Mouse (Mus musculus): ENCODE data around the gene Krtcap3.
"Not testable (repeated sequence)": the region's sequence is repeated elsewhere in the genome, so short reads cannot be mapped to it uniquely, and the experiment has no call there.

Gene Krtcap3

DNA sequence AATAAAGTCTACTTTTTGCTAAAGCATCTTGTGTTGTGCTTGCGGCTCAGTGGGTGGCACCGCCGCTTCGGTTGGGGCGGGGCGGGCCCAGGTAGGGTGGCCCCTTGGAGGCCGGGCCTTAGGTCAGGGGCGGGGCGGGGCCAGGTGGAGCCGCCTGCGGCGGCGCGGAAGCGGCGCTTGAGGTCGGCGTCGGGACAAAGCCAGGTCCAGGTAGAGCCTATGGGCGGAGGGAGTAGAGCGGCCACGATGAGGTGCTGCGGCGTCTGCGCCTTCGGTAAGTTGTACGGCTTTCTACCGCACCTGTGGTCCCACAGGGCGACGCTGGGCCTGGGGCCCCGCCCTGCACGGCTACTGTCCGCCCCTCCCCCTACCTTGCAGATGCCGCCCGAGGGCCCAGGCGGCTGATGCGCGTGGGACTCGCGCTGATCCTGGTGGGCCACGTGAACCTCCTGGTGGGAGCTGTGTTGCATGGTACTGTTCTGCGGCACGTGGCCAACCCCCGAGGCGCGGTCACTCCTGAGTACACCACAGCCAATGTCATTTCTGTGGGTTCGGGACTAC lies at the start of gene Krtcap3:
Gene Krtcap3, plus strand, starts transcription at position 151 of the 561 bp plus-strand sequence.
- DNase-seq (ENCODE audit: low spot score in 2 of 2): no peak

DNA sequence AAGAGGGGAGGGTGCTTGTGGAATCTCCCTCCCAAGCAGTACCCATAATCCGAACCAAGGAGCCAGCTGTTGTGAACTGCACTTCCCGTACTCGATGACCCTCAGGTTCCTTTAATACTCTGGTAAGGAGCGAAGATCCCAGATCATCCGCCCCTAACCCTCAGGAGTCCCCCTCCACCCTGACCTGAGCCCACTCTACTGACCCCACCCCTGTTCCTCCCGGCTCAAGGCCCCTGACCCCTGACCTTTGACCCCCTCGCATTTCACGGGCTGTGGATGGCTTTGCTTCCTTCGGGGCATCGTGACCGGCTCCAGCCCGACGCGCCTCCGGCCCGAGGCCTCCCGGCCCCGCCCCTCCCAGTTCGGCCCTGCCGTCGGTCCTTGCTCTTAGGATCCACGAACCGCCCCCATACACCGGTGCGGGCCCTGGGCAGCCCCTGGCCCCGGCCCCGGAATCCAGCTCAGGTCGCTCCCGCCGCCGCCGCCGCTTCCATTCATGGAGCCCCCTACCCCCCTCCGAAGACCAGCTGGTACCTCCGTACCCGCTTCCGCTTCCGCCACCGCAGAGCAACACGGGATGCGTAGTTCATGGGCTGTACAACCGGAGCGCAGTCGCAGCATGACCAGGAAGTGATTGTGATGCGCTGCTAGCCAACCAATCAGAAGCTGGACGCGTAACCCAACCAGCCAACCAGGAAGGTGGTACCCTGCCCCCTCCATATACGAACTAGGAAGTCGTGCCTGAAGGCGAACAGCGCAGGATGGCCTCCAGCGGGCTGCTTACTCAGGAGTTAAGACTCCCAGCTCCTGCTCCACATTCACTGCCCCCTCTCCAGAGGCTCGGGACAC lies 49.5 kb upstream of the Krtcap3 start, which contains the start of gene Zfp513:
Gene Zfp513, minus strand, starts transcription at position 562 of the 849 bp plus-strand sequence.
- peak; percentile 97 to 98 for DNase-seq (ENCODE audit: low spot score in 2 of 2)

DNA sequence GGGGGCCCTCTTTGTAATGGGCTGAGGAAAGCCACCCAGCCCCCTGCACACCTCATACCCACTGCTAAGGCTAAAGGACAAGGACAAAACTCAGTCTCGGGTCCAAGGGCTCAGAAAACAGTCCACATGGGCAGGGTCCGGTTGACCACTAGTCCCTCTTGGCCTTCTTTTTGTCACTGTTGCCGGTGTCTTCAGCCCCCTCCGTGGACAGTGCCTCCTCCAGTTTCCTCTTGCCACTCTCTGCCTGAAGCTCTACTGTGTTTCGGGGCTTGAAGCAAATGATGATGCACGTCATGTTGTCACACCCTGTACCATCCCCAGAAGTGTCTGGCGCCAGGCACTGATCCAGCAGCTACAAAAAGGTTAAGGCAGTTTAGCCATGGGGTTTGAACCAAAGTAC lies 48.6 kb upstream of the Krtcap3 start:
- no peak for DNase-seq (ENCODE audit: low spot score in 2 of 2)

DNA sequence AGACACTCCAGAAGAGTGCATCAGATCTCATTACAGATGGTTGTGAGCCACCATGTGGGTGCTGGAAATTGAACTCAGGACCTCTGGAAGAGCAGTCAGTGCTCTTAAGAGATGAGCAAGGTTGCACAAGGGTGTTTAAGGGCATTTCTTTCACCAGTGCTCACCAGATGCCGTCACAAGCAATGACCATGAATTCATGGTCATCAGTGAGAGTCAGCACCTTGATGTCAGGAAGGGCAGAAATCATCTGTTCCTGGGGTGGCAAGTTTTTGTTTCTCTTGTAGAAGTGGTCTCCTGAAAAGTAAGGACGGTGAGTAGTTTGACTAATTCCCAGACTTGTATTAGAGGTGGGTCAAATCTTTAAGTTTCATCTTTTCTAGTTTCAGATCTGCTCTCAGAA lies 47.6 kb upstream of the Krtcap3 start:
- no peak for DNase-seq (ENCODE audit: low spot score in 2 of 2)

DNA sequence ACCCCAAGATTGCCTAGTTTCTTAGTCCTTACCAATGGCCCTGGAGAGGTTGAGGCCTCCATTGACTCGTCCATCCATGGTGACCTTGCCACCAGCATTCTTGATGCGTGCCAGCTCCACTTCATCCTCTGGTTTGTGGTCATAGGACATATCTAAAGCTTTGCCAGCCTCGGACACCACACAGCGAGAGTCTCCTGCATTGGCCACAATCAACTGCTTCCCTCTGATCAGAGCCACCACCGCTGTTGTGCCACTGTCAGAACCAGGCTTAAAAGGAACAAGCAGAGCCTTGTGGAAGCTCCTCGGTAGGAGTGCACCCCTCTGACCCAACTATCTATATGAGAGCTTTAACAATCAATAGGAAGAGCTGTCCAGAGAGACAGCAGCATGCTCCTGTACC lies 47.1 kb upstream of the Krtcap3 start:
- no peak for DNase-seq (ENCODE audit: low spot score in 2 of 2)

DNA sequence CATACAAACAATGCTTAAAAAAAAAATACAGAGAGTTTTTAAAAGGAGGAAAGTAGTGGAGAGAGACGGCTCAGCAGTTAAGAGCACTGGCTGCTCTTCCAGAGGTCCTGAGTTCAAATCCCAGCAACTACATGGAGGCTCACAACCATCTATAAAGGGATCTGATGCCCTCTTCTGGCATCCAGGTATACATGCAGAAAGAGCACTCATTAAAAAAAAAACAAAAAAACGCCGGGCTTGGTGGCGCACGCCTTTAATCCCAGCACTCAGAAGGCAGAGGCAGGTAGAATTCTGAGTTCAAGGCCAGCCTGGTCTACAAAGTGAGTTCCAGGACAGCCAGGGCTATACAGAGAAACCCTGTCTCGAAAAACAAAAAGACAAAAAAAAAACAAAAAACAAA lies 34.9 kb upstream of the Krtcap3 start:
- DNase-seq (ENCODE audit: low spot score in 2 of 2): not testable (repeated sequence)

DNA sequence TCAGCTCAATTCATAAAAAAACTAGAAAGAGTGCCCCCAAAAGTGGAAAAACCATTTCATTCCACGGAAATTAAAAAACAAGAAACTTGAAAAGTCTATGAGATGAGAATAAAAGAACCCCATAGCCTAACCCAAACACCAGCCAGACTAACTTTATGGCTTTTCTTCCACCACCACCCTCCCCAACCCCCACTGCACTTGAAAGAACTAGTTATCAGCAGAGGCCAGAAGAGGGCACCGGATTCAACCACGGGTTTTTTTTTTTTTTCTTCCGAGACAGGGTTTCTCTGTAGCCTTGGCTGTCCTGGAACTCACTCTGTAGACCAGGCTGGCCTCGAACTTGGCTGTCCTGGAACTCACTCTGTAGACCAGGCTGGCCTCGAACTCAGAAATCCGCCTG lies 33.2 kb upstream of the Krtcap3 start:
- DNase-seq (ENCODE audit: low spot score in 2 of 2): no peak

DNA sequence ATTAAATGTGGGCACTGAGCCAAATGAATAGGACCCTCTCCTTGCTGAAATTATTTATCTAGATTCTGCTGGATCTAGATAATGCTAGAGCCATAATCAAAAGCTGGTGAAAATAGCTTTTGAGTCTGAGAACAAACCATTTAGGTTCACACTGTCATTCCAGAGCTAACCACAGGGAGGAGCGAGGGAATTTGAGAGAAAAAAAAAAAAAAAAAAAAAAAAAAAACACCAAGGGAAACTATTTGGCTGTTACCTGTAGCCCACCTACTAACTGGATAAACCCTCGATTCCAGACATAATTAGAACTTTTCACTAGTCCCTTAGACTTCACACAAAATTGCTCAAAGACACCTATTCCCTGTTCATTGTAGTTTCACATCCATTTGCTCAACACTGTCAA lies 32.4 kb upstream of the Krtcap3 start:
- no peak for DNase-seq (ENCODE audit: low spot score in 2 of 2)

DNA sequence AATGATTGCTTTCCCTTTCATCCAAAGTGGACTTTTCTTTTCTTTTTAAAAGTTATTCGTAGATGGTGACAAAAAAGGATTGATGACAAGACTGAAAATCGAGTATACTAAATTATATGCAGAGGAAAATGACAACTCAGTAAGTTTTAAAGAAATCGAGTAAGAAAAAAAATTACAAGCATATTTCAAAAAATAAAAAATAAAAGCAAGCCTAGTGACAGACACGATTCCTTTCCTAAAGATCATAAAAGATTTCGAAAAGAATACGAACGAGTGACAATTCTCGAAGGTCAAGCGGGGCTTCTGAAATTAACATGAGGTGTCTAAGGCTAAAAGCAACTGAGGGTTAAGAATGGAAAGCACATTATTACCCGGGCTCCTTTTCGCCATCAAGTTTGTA lies 32.0 kb upstream of the Krtcap3 start:
- no peak for DNase-seq (ENCODE audit: low spot score in 2 of 2)

DNA sequence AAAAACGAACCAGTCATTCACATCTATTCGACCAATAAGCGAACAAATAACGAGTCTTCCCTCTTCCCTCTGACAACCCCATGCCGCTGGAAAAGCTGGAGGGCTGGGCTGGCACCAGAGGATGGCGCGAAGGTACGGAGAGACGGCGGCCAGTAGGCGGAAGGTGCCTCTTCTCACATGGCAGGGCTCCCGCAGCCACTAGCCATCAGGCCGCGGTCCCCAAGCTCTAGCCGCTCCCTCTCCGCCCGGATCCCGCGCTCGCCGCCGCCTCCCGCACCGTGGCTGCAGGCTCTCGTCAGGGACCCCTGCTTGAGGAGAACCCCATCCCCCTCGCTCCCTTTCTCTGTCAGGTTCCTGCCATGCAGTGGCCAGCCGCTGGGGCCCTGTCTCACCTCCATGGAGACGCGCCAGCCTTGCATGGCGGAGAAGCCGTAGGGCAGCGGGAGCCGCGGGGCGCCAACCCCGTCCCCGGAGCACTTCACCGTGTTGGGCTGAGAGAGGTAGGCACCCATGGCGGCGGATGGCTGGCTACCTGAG lies 31.5 kb upstream of the Krtcap3 start:
- peak; percentile 56 to 57 for DNase-seq (ENCODE audit: low spot score in 2 of 2)

DNA sequence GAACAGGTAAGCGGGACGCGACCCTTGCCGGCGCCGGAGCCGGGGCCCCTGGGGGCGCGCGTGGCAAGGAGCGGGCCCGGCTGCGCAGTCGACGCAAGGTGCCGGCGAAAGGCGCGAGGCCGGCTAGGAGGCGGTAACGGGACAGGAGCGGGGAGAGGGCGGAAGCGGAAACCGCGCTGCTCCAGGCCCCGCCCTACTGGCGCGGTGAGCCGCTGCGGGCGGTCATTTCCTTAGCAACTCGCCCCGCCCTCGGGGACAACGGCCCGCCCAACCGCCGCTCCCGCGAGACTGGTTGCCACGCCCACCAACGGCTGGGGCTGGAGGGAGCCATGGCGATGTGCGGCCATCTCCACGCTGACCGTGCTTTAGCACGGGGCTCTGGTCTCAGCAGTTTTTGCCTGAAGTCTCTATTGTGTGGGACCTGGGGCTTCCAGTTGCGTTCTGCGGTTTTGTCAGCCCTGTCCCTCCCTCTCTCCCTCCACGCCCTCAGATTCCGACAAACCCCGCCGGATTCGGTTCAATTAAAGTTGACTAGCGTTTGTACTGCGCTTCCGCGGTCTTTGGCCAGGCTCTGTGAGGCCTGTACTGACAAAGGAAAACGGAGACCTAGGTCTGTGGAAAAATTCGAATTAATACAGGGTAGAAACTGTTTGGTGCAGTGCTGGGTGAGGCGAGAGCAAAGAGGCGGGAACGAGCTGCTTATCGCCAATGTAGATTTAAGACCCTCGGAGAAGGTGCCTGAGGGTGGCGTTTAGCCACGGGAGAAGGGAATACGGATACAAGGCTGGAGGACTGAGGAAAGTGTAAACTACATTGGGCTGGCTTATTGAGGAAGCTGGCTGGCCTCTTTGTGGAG lies 30.8 kb upstream of the Krtcap3 start, which contains the start of gene Ppm1g:
Gene Ppm1g, minus strand, starts transcription at position 240 of the 856 bp plus-strand sequence.
- peak; percentile 94 to 95 for DNase-seq (ENCODE audit: low spot score in 2 of 2)

DNA sequence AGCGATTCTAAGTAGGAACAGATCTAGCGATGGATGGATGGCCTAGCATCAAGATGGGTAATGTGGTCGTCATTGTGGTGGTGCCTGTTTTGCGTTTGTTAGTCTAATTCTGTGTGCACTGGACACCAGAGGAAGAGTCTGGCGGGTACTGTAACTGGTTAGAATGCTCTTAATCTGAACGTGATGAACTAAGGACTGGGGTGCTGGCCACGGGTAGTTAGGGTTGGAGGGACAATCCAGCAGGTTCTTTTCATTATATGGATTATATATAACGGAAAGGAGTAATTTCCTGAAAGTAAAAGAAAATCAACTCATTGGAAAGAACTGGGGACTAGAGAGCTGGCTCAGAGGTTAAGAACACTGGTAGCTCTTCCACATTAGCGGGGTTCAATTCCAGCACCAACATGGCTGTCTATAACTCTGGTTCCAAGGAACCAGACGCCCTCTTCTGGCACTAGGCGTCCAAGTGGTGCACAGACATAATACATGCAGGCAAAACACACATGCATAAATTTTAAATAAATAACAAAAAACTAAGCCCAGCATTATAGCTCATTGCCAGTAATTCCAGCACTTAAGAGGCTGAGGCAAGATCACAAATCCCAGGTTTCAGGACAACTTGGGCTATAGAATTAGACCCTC lies 30.1 kb upstream of the Krtcap3 start:
- peak in 1 of 2 experiments; percentile 39 for DNase-seq (ENCODE audit: low spot score in 2 of 2)

DNA sequence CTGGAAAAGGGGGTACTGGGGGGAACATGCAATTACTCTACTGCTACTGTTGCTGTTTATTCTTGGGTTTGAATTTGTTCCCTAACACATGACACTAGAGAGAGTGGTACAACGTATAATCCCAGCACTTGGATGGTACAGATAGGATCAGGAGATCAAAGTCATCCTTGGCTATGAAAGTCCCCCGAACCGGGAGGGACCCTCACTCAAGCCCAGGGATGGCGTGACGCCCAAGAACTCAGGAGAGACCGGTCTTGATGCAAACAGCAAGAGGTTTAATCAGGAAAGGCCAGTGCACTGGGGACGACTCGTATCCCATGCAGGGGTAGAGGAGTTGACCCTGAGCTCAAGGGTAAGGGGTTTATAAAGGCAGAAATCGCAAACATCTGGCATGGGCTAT lies 28.8 kb upstream of the Krtcap3 start:
- DNase-seq (ENCODE audit: low spot score in 2 of 2): no peak

DNA sequence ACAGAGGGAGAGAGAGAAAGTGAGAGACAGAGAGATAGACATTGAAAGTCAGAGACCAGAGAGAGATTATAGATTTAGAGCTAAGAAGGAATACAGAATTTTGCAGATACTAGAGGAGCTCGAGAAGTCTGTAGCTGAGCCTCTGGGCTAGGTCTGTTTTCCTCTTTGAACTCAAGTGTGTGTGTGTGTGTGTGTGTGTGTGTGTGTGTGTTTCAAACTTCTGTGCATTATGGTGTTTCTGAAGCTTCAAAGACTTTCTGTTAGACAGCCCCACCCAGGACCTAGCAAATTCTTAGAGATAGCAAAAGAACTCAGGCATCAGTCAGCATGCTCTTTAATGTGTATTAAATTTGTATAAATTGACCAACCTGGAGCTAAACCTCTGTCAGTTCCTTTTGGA lies 24.9 kb upstream of the Krtcap3 start:
- no peak for DNase-seq (ENCODE audit: low spot score in 2 of 2)

DNA sequence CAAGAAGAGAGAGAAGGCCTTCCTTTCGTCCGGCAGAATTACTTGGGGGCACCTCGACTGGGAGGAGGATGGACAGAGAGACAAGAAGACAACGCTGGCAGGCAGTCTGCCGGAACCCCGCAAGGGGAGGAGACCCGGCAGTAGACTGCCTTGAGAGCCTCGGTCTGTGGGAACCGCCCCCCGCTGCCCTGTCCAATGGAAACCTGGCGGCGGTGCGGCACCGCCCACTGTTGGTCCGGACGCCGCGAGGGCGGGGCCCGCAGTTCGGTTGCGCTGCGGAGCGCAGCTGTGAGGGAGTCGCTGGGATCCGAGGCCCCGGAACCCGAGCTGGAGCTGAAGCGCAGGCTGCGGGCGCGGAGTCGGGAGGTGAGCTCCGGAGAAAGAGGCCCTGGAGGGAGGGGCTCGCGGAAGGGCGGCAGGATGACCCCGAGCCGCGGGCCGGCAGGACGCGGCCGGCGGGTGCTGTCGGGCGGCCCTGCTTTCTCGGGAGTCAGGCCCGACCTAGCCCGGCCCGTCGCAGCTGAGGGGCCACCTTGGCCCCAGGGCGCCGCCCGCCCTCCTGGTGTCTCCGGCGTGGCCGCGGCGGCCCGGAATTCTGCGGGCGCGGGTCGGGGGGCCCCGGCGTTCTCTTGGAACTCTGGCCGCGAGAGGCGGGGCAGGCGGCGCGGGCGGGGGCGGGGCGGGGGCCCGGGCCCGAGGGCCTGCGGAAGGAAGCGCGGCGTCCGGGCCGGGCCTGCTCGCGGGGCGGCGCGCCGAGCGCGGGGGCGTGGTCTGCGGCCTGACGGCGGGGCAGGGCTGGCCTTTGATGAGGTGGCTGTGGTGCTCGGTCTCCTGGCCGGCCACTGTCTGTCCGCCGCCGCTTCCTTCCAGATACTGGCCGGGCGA lies 10.6 kb upstream of the Krtcap3 start, which contains the start of the genes Nrbp1 and Gm9970:
Gene Nrbp1, plus strand, starts transcription at position 228 of the 885 bp plus-strand sequence.
Gene Gm9970, minus strand, starts transcription at position 596 of the 885 bp plus-strand sequence.
- peak; percentile 93 to 95 for DNase-seq (ENCODE audit: low spot score in 2 of 2)

DNA sequence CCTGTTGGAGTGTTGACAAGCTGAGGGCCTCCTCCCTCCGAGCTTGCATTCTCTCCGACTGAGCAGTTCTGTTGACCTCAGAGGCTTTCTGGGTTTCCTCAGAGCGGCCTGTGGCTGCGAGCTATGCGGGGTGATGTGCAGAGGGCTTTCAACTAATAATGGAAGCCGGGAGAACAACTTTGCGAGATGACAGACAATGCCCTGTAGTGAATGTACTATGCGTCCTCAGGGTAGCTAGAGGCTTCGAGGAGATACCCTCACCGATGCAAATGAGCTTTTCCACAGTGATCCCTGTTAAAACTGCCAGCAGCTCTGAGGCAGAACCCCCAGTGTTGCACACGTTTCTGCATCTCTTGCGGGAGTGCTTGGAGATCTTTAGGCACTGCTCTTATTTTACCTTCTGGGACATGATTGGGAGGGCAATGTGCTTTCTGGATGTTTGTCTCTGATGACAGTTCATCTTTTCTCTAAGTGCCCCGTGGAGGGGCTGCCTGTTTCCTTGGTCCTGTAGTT lies 9.9 kb upstream of the Krtcap3 start:
- no peak for DNase-seq (ENCODE audit: low spot score in 2 of 2)

DNA sequence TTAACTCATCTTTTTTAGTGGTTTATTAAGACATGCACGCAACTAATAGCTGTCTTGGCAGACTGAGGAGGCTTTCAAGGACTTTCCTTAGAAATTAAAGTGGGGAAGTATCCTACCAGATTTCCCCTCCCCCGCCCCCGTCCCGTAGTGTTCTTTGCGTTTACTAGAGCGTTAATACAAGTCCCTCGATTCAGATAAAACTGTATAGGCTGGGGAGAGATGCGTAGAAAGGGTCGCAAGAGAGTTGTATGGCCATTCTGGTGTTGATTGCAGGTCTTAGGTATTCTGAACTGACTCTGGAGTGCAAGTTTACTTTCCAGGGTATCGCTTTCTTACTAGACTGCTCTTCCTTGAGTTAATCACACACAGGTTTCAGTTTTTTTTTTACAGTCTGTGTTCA lies 9.3 kb upstream of the Krtcap3 start:
- DNase-seq (ENCODE audit: low spot score in 2 of 2): no peak

DNA sequence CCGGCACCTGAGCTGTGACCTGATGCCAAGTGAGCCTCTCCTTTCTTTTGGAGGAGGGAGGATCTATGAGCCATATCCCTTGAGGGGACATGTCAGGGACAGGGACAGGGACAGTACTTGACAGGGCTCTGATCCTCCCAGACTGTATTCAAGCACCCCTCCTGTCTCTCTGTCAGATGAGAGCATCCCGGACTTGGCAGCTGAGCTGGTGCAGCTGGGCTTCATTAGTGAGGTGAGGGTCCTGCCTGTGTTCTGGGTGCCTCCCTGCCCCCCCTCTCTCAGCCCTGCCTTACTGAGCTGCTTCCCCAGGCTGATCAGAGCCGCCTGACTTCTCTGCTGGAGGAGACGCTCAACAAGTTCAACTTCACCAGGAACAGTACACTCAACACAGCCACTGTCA lies 775 bp upstream of the Krtcap3 start:
- no peak for DNase-seq (ENCODE audit: low spot score in 2 of 2)

DNA sequence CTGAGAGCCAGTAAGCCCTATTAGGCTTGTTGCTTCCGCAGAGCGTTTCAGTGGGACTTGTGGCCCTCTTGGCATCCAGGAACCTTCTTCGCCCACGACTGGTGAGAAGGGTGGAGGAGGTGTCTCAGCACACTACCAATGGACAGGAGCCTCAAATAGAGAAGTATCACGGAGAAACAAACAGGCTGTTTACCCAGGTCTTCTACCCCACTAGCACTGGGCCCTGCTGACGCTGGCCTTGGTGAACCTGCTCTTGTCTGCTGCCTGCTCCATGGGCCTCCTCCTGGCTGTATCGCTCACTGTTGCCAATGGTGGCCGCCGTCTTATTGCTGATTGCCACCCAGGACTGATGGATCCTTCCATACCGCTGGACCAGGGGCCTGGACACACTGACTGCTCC lies 660 bp downstream of the Krtcap3 start:
- DNase-seq (ENCODE audit: low spot score in 2 of 2): no peak
